Mouse (Mus musculus) kidney, postnatal 0 days (tissue): ENCODE results near the gene Gm6583. TPM values are rescaled to one million over a fixed set of nuclear protein-coding genes. Genes with fewer than 3 reads are reported as not detected.

Experiments
- ATAC-seq: fragments of 200-750 bp; cut with Nextera tagmentation; replicated peaks from 2 replicates; pipeline ENCODE4 v1.8.0; 2017; ENCODE audit warnings: low read depth, moderate number of reproducible peaks, moderate TSS enrichment, moderate library complexity; ENCODE audit not compliant: low FRiP score
- DNase-seq: peaks from one replicate; pipeline ENCODE4 v3.0.0-alpha.2; 2016; ENCODE audit warnings: low spot score
- H3K27ac ChIP-seq: fragments of 300-500 bp; sonication (generic); 2 replicates; pipeline ENCODE4 v1.5.1; 2014; ENCODE audit warnings: mild to moderate bottlenecking
- H3K27me3 ChIP-seq: fragments of 300-500 bp; sonication (generic); 2 replicates; pipeline ENCODE4 v1.6.1; 2014; ENCODE audit warnings: low read length, mixed read lengths; ENCODE audit not compliant: insufficient read depth
- H3K36me3 ChIP-seq: fragments of 300-500 bp; sonication (generic); 2 replicates; pipeline ENCODE4 v1.6.1; 2014; ENCODE audit warnings: low read length, mixed read lengths; ENCODE audit not compliant: insufficient read depth
- H3K4me1 ChIP-seq: fragments of 300-500 bp; sonication (generic); replicated peaks from 2 replicates; pipeline ENCODE4 v1.6.1; 2014; ENCODE audit warnings: antibody characterized with exemption, low read length, mixed read lengths; ENCODE audit not compliant: insufficient read depth
- H3K4me2 ChIP-seq: fragments of 300-500 bp; sonication (generic); 2 replicates; pipeline ENCODE4 v1.6.1; 2014; ENCODE audit warnings: mild to moderate bottlenecking, low read length, moderate library complexity, mixed read lengths
- H3K4me3 ChIP-seq: fragments of 300-500 bp; sonication (generic); replicated peaks from 2 replicates; pipeline ENCODE4 v1.5.1; 2014; ENCODE audit warnings: low read depth, low read length
- H3K9ac ChIP-seq: fragments of 300-500 bp; sonication (generic); 2 replicates; pipeline ENCODE4 v1.6.1; 2014; ENCODE audit warnings: low read depth, low read length
- H3K9me3 ChIP-seq: fragments of 300-500 bp; sonication (generic); replicated peaks from 2 replicates; pipeline ENCODE4 v1.6.1; 2016; ENCODE audit warnings: low read length, inconsistent platforms, mixed read lengths
- CTCF ChIP-seq: IDR thresholded peaks from 2 replicates; pipeline ENCODE4 v1.5.1; 2016; ENCODE audit warnings: antibody characterized with exemption, low read depth, mild to moderate bottlenecking, moderate library complexity
- WGBS: fragments of 180-500 bp; shearing (Covaris S2); extraction: QIAGEN DNeasy Blood & Tissue Kit; methylation state at CpG from one replicate; pipeline ENCODE4 v1.1.7; 2014; 5-methylcytosine and 5-hydroxymethylcytosine counted together
- polyA plus RNA-seq: library from polyadenylated mRNA; unstranded; fragments of >200 nt; fragmentation: Nextera tagmentation; extraction: Ambion mirVana; gene quantifications from 2 replicates; pipeline ENCODE4 v1.2.1, GENCODE M21; 2015

Gm6583 gene
- polyA plus RNA-seq, 1 experiment from 2014 or later, result 0.08 TPM

DNA sequence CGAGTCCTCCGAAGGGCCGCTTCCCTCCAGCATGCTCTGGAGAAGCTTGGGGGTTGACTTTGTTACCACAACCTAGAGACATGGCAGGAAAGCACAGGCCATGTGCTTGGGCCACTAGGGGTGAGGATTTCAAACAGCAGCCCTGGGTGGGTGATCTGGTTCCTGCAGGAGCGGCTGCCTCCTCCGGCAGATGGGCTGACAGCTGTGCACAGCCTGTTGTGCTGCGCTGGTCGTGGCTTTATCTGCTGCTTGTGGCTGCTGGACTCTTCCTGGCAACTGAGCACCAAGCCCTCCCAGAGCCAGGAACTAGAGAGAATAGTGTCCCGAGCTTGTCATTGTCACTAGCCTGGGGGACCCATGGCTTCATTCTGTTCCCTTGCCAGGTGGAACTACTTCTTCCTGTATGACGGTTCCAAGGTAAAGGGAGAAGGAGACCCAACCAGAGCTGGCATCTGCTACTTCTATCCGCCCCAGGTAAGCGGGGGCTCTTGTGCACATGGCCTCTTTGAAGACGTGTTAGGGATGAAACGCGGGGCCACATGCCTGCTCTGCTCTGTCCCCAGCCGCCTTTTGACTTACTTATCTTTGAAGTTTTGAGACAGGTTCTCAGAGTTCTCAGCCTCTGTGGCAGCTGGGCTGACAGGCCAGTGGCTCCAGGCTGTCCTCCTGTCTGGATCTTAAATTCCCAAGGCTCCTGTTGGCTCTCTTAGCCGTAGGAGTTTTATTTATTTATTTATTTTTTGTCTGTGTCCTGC is 9.4 kb downstream of the Gm6583 start:
- DNase-seq (no peak), ATAC-seq (no peak)
- Histone ChIP-seq H3K9me3 (no peaks in the 10 kb centered on the region), H3K9ac (no peak overlapping the region), H3K27me3 (no peaks in the 10 kb centered on the region), H3K4me1 (peaks cover 8% of the 10 kb centered on the region; the same call in 1 of the 2 replicates), H3K36me3 (peaks cover 30% of the 10 kb centered on the region), H3K4me2 (no peak overlapping the region), H3K4me3 (no peak overlapping the region), H3K27ac (no peak overlapping the region)
- no peak for TF ChIP-seq CTCF
- WGBS, result 83% methylated on average over 16 of the region's 16 CpGs

- H3K27ac ChIP-seq, result no peak overlapping the region
- H3K27me3 ChIP-seq, result no peaks in the 10 kb centered on the region
- peaks cover 16% of the 10 kb centered on the region for H3K36me3 ChIP-seq
- H3K4me3 ChIP-seq, result no peak overlapping the region
- H3K4me1 ChIP-seq, result peaks cover 8% of the 10 kb centered on the region; the same call in 1 of the 2 replicates
- no peak for TF ChIP-seq CTCF
- WGBS, result 79% methylated on average over 6 of the region's 6 CpGs
- H3K9ac ChIP-seq, result no peak overlapping the region
- no peak overlapping the region for H3K4me2 ChIP-seq
- no peaks in the 10 kb centered on the region for H3K9me3 ChIP-seq
- ATAC-seq, result no peak
- DNase-seq, result no peak
Measured at GRCm38 (mm10) chr5:112344092-112344960, 11.5 kb downstream of the Gm6583 start.

DNA sequence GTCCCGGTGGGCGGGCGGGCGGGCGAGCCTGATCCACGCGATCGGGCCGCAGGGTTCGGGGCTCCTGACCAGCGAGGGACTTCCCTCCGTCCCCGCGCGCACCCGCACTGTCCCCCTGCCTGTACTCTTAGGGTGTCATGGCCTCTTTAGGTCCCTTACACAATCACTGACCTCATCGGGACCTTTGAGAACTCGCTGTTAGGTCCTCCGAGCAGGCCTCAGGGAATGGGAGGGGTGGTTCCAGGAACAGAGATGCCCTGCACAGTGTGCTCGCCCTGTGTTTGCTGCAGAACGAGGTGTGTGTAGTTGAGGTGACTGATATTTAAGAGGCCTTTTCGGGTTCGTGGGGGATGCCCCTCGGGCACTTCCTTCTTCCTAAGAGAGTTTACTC is 12.6 kb downstream of the Gm6583 start:
- no peaks in the 10 kb centered on the region for H3K9me3 ChIP-seq
- H3K9ac ChIP-seq, result peak overlapping the region; percentile 75
- ATAC-seq, result peak; percentile 70
- no peak for TF ChIP-seq CTCF
- peak overlapping the region; percentile 75 for H3K4me2 ChIP-seq
- H3K4me1 ChIP-seq, result peaks cover 8% of the 10 kb centered on the region; the same call in 1 of the 2 replicates
- peak; percentile 56 for DNase-seq
- no peaks in the 10 kb centered on the region for H3K27me3 ChIP-seq
- H3K4me3 ChIP-seq, result peak overlapping the region; percentile 73
- WGBS, result under 1% methylated on average over 24 of the region's 24 CpGs
- H3K36me3 ChIP-seq, result peaks cover 16% of the 10 kb centered on the region; the same call in 1 of the 2 replicates
- H3K27ac ChIP-seq, result no peak overlapping the region; the same call in 1 of the 2 replicates

GRCm38 (mm10) chr5:112342463-112343204 is 13.2 kb downstream of the Gm6583 start, which contains the start of the genes Srrd and Hps4:
Srrd (minus strand) TSS chr5:112343040.
Hps4 (plus strand) TSS chr5:112343083.
- 2% methylated on average over 63 of the region's 64 CpGs for WGBS
- Histone ChIP-seq H3K9me3 (no peaks in the 10 kb centered on the region), H3K27me3 (no peaks in the 10 kb centered on the region), H3K4me2 (peak within 1 kb of the TSS; percentile 75), H3K4me1 (peaks cover 8% of the 10 kb centered on the region; the same call in 1 of the 2 replicates), H3K9ac (peak within 1 kb of the TSS; percentile 75), H3K27ac (peak within 1 kb of the TSS; percentile 9; the same call in 1 of the 2 replicates), H3K4me3 (peak within 1 kb of the TSS; percentile 73), H3K36me3 (peaks cover 16% of the 10 kb centered on the region)
- TF ChIP-seq CTCF, result no peak
- DNase-seq (peak; percentile 51), ATAC-seq (peak; percentile 55)

DNA sequence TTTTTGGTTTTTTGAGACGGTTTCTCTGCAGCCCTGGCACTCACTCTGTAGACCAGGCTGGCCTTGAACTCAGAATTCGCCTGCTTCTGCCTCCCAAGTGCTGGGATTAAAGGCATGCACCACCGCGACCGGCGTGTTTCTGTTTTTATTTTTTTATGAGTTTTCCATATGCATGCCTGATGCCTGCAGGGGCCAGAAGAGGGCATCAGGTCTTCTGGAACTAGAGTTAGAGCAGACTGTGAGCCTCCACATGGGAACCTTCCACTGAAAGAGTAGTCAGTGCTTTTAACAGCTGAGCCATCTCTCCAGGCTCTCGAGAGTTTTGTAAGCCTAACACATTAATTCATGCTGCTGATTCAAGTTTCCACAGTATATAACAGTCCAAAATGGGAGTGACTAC is 16.6 kb downstream of the Gm6583 start:
- no peak for DNase-seq
- H3K4me2 ChIP-seq, result no peak overlapping the region
- H3K27ac ChIP-seq, result no peak overlapping the region
- no peak overlapping the region for H3K4me3 ChIP-seq
- no peaks in the 10 kb centered on the region for H3K27me3 ChIP-seq
- peaks cover 8% of the 10 kb centered on the region; the same call in 1 of the 2 replicates for H3K4me1 ChIP-seq
- H3K9ac ChIP-seq, result no peak overlapping the region
- H3K36me3 ChIP-seq, result peaks cover 45% of the 10 kb centered on the region
- no peak for ATAC-seq
- peak; percentile 20; the same call in 1 of the 2 replicates for TF ChIP-seq CTCF
- H3K9me3 ChIP-seq, result no peaks in the 10 kb centered on the region
- WGBS, result 61% methylated on average over 7 of the region's 7 CpGs
